Mouse (Mus musculus) cerebellum, adult 2 months (tissue): Measurements from ENCODE around the gene Zfp280d. TPM values are rescaled to one million over a fixed set of nuclear protein-coding genes. Genes with fewer than 3 reads are reported as not detected.
"Not testable (repeated sequence)": the region's sequence is repeated elsewhere in the genome, so short reads cannot be mapped to it uniquely, and the experiment has no call there.

Experiments
- DNase-seq, 2 experiments: peaks; one replicate each; pipeline ENCODE4 v3.0.0; 2021
- H3K27ac ChIP-seq: fragments of 200-500 bp; 2 replicates; pipeline ENCODE4 v1.5.1; 2012; ENCODE audit warnings: low read length, control low read depth, inconsistent platforms; ENCODE audit not compliant: insufficient read depth
- H3K27me3 ChIP-seq: fragments of 200-500 bp; 2 replicates; pipeline ENCODE4 v1.6.1; 2012; ENCODE audit warnings: inconsistent platforms, mild to moderate bottlenecking, low read length, moderate library complexity; ENCODE audit not compliant: control insufficient read depth, insufficient read depth
- H3K4me1 ChIP-seq: fragments of 200-500 bp; 2 replicates; pipeline ENCODE4 v1.6.1; 2011; ENCODE audit warnings: low read length; ENCODE audit not compliant: control insufficient read depth, insufficient read depth
- H3K4me3 ChIP-seq: fragments of 200-500 bp; replicated peaks from 2 replicates; pipeline ENCODE3; 2011; ENCODE audit warnings: mild to moderate bottlenecking, low read depth, low read length, control low read depth; ENCODE audit not compliant: insufficient read depth
- CTCF ChIP-seq: fragments of 200-500 bp; IDR thresholded peaks from 2 replicates; pipeline ENCODE4 v1.5.1; 2011; ENCODE audit warnings: low read depth, mild to moderate bottlenecking, control low read depth, low read length, moderate library complexity, borderline replicate concordance; ENCODE audit not compliant: insufficient read depth
- POLR2A ChIP-seq: fragments of 200-500 bp; IDR thresholded peaks from 2 replicates; pipeline ENCODE4 v1.6.1; 2011; ENCODE audit warnings: low read length, control low read depth, borderline replicate concordance; ENCODE audit not compliant: insufficient read depth
- WGBS: fragments of 180-500 bp; shearing (Covaris S2); methylation state at CpG from one replicate; pipeline ENCODE4 v1.1.7; 2018; 5-methylcytosine and 5-hydroxymethylcytosine counted together
- polyA plus RNA-seq: library from polyadenylated mRNA; depleted of rRNA; stranded (reverse); fragments of >200 nt; gene quantifications from 2 replicates; pipeline ENCODE4 v1.2.3, GENCODE M21; 2012

The Zfp280d gene
- polyA plus RNA-seq, 1 experiment: 54.0 TPM

- H3K27ac ChIP-seq: no peak overlapping the region
- H3K4me1 ChIP-seq: no peaks in the 10 kb centered on the region
- H3K4me3 ChIP-seq: no peak overlapping the region
- TF ChIP-seq POLR2A: no peak
- TF ChIP-seq CTCF: no peak
- no peaks in the 10 kb centered on the region for H3K27me3 ChIP-seq
- 53% methylated on average over 4 of the region's 4 CpGs for WGBS
- DNase-seq: no peak
Measured at GRCm38 (mm10) chr9:72400121-72400520, 125.5 kb downstream of the Zfp280d start.

DNA sequence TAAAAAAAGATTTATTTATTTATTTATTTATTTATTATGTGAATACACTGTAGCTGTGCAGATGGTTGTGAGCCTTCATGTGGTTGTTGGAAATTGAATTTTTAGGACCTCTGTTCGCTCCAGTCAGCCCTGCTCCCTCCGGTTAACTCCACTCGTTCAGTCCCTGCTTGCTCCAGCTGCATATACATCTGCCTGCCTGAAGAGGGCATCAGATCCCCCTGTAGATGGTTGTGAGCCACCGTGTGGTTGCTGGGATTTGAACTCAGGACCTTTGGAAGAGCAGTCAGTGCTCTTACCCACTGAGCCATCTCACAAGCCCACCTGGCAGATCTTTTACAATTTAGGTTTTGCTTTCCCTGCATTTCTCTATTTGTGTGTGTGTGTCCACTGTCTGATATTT, 127.1 kb downstream of the Zfp280d start:
- not testable (repeated sequence) for H3K4me1 ChIP-seq, H3K27me3 ChIP-seq, DNase-seq, H3K27ac ChIP-seq, H3K4me3 ChIP-seq
- 81% methylated on average over 4 of the region's 4 CpGs for WGBS

- Histone ChIP-seq H3K4me1 (no peaks in the 10 kb centered on the region), H3K27ac (no peak overlapping the region), H3K27me3 (no peaks in the 10 kb centered on the region), H3K4me3 (no peak overlapping the region)
- WGBS: 68% methylated on average over 6 of the region's 6 CpGs
- DNase-seq: no peak
- TF ChIP-seq POLR2A (no peak), CTCF (no peak)
Measured at GRCm38 (mm10) chr9:72403421-72403820, 128.8 kb downstream of the Zfp280d start.

- Histone ChIP-seq H3K4me3 (no peak overlapping the region), H3K27ac (no peak overlapping the region), H3K4me1 (no peaks in the 10 kb centered on the region), H3K27me3 (no peaks in the 10 kb centered on the region)
- no peak for DNase-seq
- TF ChIP-seq CTCF (no peak), POLR2A (no peak)
- WGBS: 87% methylated on average over 8 of the region's 8 CpGs
Measured at GRCm38 (mm10) chr9:72404446-72404845, 129.8 kb downstream of the Zfp280d start.

DNA sequence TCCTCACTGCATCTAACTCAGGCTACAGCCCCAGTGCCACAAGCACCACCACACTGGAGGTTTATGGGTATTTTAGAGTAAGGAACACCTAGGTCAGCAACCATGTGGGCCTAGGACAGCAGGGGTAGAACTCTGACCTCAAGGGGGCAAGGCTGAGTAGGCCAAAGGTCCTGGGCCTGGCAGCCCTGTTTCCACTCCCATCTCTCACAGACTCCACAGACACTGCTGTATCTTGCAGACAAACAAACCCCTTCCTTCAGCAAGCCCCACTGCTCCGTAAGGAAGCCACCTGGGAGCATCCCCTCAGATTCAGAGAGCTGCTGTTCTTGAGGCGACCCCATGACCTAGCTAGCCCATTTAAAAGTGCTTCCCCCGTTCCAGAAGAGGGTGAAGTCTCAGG, 130.3 kb downstream of the Zfp280d start:
- no peaks in the 10 kb centered on the region for H3K4me1 ChIP-seq
- no peak for TF ChIP-seq POLR2A
- no peak for TF ChIP-seq CTCF
- H3K27me3 ChIP-seq: no peaks in the 10 kb centered on the region
- H3K27ac ChIP-seq: no peak overlapping the region
- WGBS: 95% methylated on average over 3 of the region's 3 CpGs
- no peak overlapping the region for H3K4me3 ChIP-seq
- no peak for DNase-seq

- DNase-seq: no peak
- WGBS: 92% methylated on average over 9 of the region's 9 CpGs
- H3K4me1 ChIP-seq: no peaks in the 10 kb centered on the region
- H3K27ac ChIP-seq: no peak overlapping the region
- no peaks in the 10 kb centered on the region for H3K27me3 ChIP-seq
- H3K4me3 ChIP-seq: no peak overlapping the region
- no peak for TF ChIP-seq CTCF
- no peak for TF ChIP-seq POLR2A
Measured at GRCm38 (mm10) chr9:72405882-72406638, 131.4 kb downstream of the Zfp280d start.

- DNase-seq: peak; percentile 67 to 83
- no peak overlapping the region for H3K27ac ChIP-seq
- H3K27me3 ChIP-seq: no peaks in the 10 kb centered on the region
- H3K4me3 ChIP-seq: peak overlapping the region; percentile 54
- no peaks in the 10 kb centered on the region for H3K4me1 ChIP-seq
- TF ChIP-seq CTCF: peak; percentile 96
- TF ChIP-seq POLR2A: no peak
- WGBS: 4% methylated on average over 12 of the region's 12 CpGs
Measured at GRCm38 (mm10) chr9:72408131-72408586, 133.5 kb downstream of the Zfp280d start.

GRCm38 (mm10) chr9:72409381-72410225, 134.9 kb downstream of the Zfp280d start:
- TF ChIP-seq CTCF (no peak), POLR2A (no peak)
- Histone ChIP-seq H3K4me3 (no peak overlapping the region), H3K27me3 (no peaks in the 10 kb centered on the region), H3K27ac (no peak overlapping the region), H3K4me1 (no peaks in the 10 kb centered on the region)
- WGBS: 60% methylated on average over 15 of the region's 15 CpGs
- DNase-seq: no peak
